Mouse (Mus musculus) kidney, embryonic 16.5 days (tissue): Measurements from ENCODE around the gene Spo11. TPM values are rescaled to one million over a fixed set of nuclear protein-coding genes. Genes with fewer than 3 reads are reported as not detected.

Experiments used
- ATAC-seq: fragments of 200-750 bp; cut with Nextera tagmentation; 2 replicates; pipeline ENCODE4 v1.8.0; 2017; ENCODE audit warnings: moderate TSS enrichment; ENCODE audit not compliant: low FRiP score, low TSS enrichment
- H3K27ac ChIP-seq: fragments of 300-500 bp; sonication (generic); 2 replicates; pipeline ENCODE4 v1.5.1; 2014; ENCODE audit warnings: low read length
- H3K27me3 ChIP-seq: fragments of 300-500 bp; sonication (generic); 2 replicates; pipeline ENCODE4 v1.6.1; 2014; ENCODE audit warnings: low read length, control low read depth, mixed read lengths; ENCODE audit not compliant: insufficient read depth
- H3K36me3 ChIP-seq: fragments of 300-500 bp; sonication (generic); 2 replicates; pipeline ENCODE4 v1.6.1; 2014; ENCODE audit warnings: low read length, control low read depth, mixed read lengths; ENCODE audit not compliant: insufficient read depth
- H3K4me1 ChIP-seq: fragments of 300-500 bp; sonication (generic); 2 replicates; pipeline ENCODE4 v1.6.1; 2014; ENCODE audit warnings: low read length, control low read depth, mixed read lengths; ENCODE audit not compliant: insufficient read depth
- H3K4me2 ChIP-seq: fragments of 300-500 bp; sonication (generic); replicated peaks from 2 replicates; pipeline ENCODE4 v1.6.1; 2014; ENCODE audit warnings: low read depth, low read length
- H3K4me3 ChIP-seq: fragments of 300-500 bp; sonication (generic); 2 replicates; pipeline ENCODE4 v1.5.1; 2014; ENCODE audit warnings: mild to moderate bottlenecking, low read length
- H3K9ac ChIP-seq: fragments of 300-500 bp; sonication (generic); replicated peaks from 2 replicates; pipeline ENCODE4 v1.6.1; 2014; ENCODE audit warnings: low read length
- H3K9me3 ChIP-seq: fragments of 300-500 bp; sonication (generic); 2 replicates; pipeline ENCODE4 v1.6.1; 2016; ENCODE audit warnings: low read length, control low read depth
- WGBS: fragments of 180-500 bp; shearing (Covaris S2); extraction: QIAGEN DNeasy Blood & Tissue Kit; methylation state at CpG from one replicate; pipeline ENCODE4 v1.1.7; 2014; 5-methylcytosine and 5-hydroxymethylcytosine counted together
- polyA plus RNA-seq: library from polyadenylated mRNA; unstranded; fragments of >200 nt; fragmentation: Nextera tagmentation; extraction: Ambion mirVana; gene quantifications from 2 replicates; pipeline ENCODE4 v1.2.1, GENCODE M21; 2015

Gene Spo11
- polyA plus RNA-seq, 1 experiment from 2014 or later: 0.05 TPM

- no peak for ATAC-seq
- Histone ChIP-seq H3K36me3 (peaks cover 10% of the 10 kb centered on the region; the same call in 1 of the 2 replicates), H3K9me3 (no peaks in the 10 kb centered on the region), H3K4me3 (no peak overlapping the region), H3K27me3 (peaks cover under 1% of the 10 kb centered on the region; the same call in 1 of the 2 replicates), H3K27ac (no peak overlapping the region), H3K9ac (no peak overlapping the region), H3K4me2 (no peak overlapping the region), H3K4me1 (peaks cover 38% of the 10 kb centered on the region)
- 75% methylated on average over 5 of the region's 5 CpGs for WGBS
Observed at GRCm38 (mm10) chr2:173026286-173026685, 48.8 kb downstream of the Spo11 start.

GRCm38 (mm10) chr2:173026688-173027131 lies 49.2 kb downstream of the Spo11 start:
- WGBS: 53% methylated on average over 3 of the region's 3 CpGs
- H3K4me2 ChIP-seq: no peak overlapping the region
- H3K36me3 ChIP-seq: peaks cover 10% of the 10 kb centered on the region; the same call in 1 of the 2 replicates
- no peaks in the 10 kb centered on the region for H3K9me3 ChIP-seq
- no peaks in the 10 kb centered on the region for H3K27me3 ChIP-seq
- H3K27ac ChIP-seq: no peak overlapping the region
- H3K4me1 ChIP-seq: peaks cover 38% of the 10 kb centered on the region
- no peak overlapping the region for H3K4me3 ChIP-seq
- no peak overlapping the region for H3K9ac ChIP-seq
- no peak for ATAC-seq

GRCm38 (mm10) chr2:173027169-173027823 lies 49.8 kb downstream of the Spo11 start:
- H3K4me1 ChIP-seq: peaks cover 38% of the 10 kb centered on the region
- H3K4me2 ChIP-seq: no peak overlapping the region
- no peaks in the 10 kb centered on the region for H3K27me3 ChIP-seq

DNA sequence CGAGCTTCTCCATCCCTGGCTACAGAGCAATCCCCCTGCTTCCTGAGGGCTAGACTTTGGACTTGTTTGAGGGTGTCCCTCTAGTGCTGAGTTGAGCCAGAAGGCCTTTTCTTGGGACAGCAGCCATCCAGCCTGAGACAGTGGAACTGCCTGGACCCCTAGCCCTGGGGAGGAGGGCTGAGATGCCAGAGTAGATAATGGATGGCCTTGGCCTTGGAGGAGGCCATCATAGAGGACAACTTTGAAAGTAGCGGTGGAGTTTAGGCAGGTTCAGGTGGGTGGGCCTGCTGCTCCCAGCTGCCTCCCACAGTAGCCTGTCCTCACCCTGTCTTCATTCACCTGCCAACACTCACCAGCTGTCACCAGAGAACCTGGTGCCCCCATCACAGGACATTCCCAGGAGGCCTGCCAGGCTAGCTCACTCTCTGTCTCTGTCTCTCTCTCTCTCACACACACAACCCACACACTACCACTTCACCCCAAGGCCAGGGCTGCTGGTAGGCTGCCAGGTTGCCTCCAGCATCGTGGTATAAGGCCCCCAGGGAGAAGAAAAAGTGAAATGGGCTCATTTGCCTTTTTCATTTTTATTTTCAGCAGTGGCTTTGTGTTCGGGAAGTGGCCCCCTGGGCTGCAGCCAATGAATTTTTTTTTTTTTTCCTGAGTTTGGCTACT lies 50.5 kb downstream of the Spo11 start:
- ATAC-seq: no peak

More at GRCm38 (mm10) chr2:173027169-173027823, 49.8 kb downstream of the Spo11 start:
- Histone ChIP-seq H3K9me3 (no peaks in the 10 kb centered on the region), H3K4me3 (no peak overlapping the region), H3K9ac (no peak overlapping the region), H3K27ac (no peak overlapping the region), H3K36me3 (peaks cover 15% of the 10 kb centered on the region; the same call in 1 of the 2 replicates)
- WGBS: 85% methylated on average over 6 of the region's 6 CpGs
- ATAC-seq: no peak

DNA sequence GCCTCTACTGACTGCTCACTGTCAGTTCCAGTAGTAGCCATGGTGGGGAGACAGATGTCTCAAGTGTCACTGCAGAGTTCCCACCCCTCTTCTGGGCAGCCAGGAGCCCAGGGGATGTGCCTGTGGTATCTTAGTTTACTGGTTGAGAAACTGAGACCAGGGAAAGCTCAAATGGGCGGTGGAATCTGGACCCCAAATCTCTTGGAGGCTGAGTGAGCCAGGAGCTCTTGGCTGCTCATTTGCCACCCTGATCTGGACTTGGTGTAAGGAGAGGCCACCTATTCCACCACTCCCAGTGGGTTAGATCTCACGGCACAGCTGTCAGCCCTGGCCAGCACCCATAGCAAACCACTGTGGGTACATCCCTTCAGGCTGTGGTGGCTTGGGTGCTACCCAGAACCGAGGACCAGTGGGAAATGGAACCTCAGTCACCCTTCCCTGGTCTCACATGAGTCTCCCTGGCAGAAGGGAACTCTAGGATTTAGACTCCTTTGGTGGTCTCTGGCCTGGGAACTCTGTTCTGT lies 51.1 kb downstream of the Spo11 start:
- H3K9ac ChIP-seq: no peak overlapping the region
- no peaks in the 10 kb centered on the region for H3K9me3 ChIP-seq
- ATAC-seq: no peak
- no peak overlapping the region for H3K4me3 ChIP-seq
- no peak overlapping the region for H3K27ac ChIP-seq
- H3K4me2 ChIP-seq: no peak overlapping the region
- WGBS: 88% methylated on average over 3 of the region's 3 CpGs
- peaks cover 21% of the 10 kb centered on the region; the same call in 1 of the 2 replicates for H3K36me3 ChIP-seq
- no peaks in the 10 kb centered on the region for H3K27me3 ChIP-seq
- H3K4me1 ChIP-seq: peaks cover 25% of the 10 kb centered on the region

More for the DNA sequence above, 50.5 kb downstream of the Spo11 start:
- H3K9ac ChIP-seq: no peak overlapping the region
- no peak overlapping the region for H3K4me2 ChIP-seq
- no peak overlapping the region for H3K27ac ChIP-seq
- no peak overlapping the region for H3K4me3 ChIP-seq
- H3K4me1 ChIP-seq: peaks cover 31% of the 10 kb centered on the region
- no peaks in the 10 kb centered on the region for H3K9me3 ChIP-seq
- no peaks in the 10 kb centered on the region for H3K27me3 ChIP-seq
- peaks cover 16% of the 10 kb centered on the region; the same call in 1 of the 2 replicates for H3K36me3 ChIP-seq
- WGBS: 68% methylated on average over 4 of the region's 4 CpGs

GRCm38 (mm10) chr2:173030591-173031338 lies 53.3 kb downstream of the Spo11 start:
- Histone ChIP-seq H3K4me3 (no peak overlapping the region), H3K4me1 (peaks cover 11% of the 10 kb centered on the region; the same call in 1 of the 2 replicates), H3K9me3 (no peaks in the 10 kb centered on the region), H3K4me2 (no peak overlapping the region), H3K9ac (no peak overlapping the region), H3K36me3 (peaks cover 35% of the 10 kb centered on the region; the same call in 1 of the 2 replicates), H3K27ac (no peak overlapping the region), H3K27me3 (no peaks in the 10 kb centered on the region)
- ATAC-seq: no peak
- WGBS: 70% methylated on average over 12 of the region's 12 CpGs

- H3K36me3 ChIP-seq: peaks cover 34% of the 10 kb centered on the region; the same call in 1 of the 2 replicates
- no peak overlapping the region for H3K9ac ChIP-seq
- ATAC-seq: no peak
- H3K4me3 ChIP-seq: no peak overlapping the region
- H3K4me1 ChIP-seq: no peaks in the 10 kb centered on the region
- H3K4me2 ChIP-seq: no peak overlapping the region
- no peaks in the 10 kb centered on the region for H3K9me3 ChIP-seq
- 92% methylated on average over 13 of the region's 13 CpGs for WGBS
- no peaks in the 10 kb centered on the region for H3K27me3 ChIP-seq
- no peak overlapping the region for H3K27ac ChIP-seq
Observed at GRCm38 (mm10) chr2:173033531-173033930, 56.0 kb downstream of the Spo11 start.

DNA sequence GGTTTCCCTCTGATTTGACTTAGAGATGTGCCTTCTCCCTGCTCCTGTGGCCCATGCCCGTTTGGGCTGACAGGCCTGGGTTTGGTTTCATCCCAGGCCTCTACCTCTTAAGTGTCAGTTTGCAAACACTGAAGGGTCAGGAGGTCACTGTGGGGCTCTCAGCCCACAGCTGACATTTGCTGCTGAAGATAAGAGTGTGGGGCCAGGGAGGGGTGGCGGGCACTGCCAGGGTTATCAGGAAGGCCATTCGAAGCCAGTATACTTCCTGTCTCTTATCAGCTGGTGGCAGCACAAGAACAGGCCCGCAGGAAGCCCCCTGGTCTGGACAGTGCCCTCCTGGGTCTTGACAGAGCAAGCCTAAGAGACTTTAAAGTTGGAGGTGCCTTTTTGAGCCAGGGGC lies 57.5 kb downstream of the Spo11 start:
- Histone ChIP-seq H3K27me3 (no peaks in the 10 kb centered on the region), H3K27ac (no peak overlapping the region), H3K4me3 (no peak overlapping the region), H3K36me3 (peaks cover 25% of the 10 kb centered on the region; the same call in 1 of the 2 replicates), H3K9ac (no peak overlapping the region), H3K4me2 (no peak overlapping the region), H3K4me1 (no peaks in the 10 kb centered on the region), H3K9me3 (no peaks in the 10 kb centered on the region)
- 56% methylated on average over 4 of the region's 4 CpGs for WGBS
- no peak for ATAC-seq

- Histone ChIP-seq H3K9me3 (no peaks in the 10 kb centered on the region), H3K4me2 (no peak overlapping the region), H3K9ac (no peak overlapping the region), H3K4me3 (no peak overlapping the region), H3K4me1 (no peaks in the 10 kb centered on the region), H3K27ac (no peak overlapping the region), H3K27me3 (no peaks in the 10 kb centered on the region), H3K36me3 (peaks cover 25% of the 10 kb centered on the region; the same call in 1 of the 2 replicates)
- WGBS: 95% methylated on average over 5 of the region's 5 CpGs
- ATAC-seq: no peak
Observed at GRCm38 (mm10) chr2:173035653-173036052, 58.2 kb downstream of the Spo11 start.
